Mouse (Mus musculus): ENCODE results near the gene Vmn1r31.

The Vmn1r31 gene

GRCm38 (mm10) chr6:58475230-58475629, at the start of gene Vmn1r31:
Vmn1r31 (minus strand) TSS chr6:58475330.
- no peak for DNase-seq (ENCODE audit: low spot score in 2 of 2)

- DNase-seq (ENCODE audit: low spot score in 2 of 2), result no peak
Observed at GRCm38 (mm10) chr6:58443285-58443684, 31.8 kb downstream of the Vmn1r31 start, which contains the start of gene Vmn1r30. Vmn1r30 (minus strand) TSS chr6:58443385.

Measured in thymus, postnatal 10 days (tissue).